Mouse (Mus musculus): ENCODE measurements around the gene Shmt1. TPM values are rescaled to one million over a fixed set of nuclear protein-coding genes. Genes with fewer than 3 reads are reported as not detected.

Shmt1 gene
- total RNA-seq, 1 experiment from 2014 or later, result 93.0 TPM

DNA sequence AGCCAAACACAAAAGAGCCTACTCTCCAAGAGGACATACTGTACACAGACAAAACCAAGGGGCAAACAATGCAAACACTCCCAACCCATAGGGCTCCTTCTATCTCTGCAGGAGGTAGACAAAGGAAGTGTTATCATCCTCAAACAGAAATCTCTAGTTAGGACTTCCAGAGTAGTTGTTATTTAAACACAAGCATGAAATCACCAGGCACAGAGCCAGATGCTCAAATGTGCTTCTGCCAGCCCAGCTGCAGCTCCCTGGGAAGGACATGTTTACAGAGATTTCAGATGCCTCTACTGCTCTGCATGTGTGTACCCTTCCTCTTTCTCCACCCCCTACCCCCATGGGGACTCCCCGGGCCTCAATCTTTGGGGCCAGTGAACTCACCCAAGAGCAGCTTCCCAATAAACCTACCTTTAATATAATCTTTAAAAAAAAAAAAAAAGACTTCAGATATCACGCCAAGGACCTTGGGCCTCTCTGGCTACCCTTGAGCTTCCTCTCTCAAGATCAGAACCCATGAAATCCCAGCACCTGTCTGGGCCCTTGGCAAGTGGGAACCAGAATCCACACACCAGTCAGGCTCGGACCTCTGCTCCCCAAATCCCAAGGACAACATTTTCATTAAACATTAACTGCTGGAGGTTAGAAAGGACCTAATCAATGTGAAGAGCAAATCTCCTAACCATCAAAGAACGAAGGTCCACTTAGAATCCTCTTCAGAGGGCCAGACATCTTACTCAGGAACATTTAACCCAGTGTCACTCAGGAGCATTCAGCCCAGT, 3.0 kb downstream of the Shmt1 start:
- ATAC-seq (replicated peaks in 1 of 2; ENCODE audit: insufficient read depth in 1 of 2, low FRiP score in 2 of 2, low TSS enrichment in 1 of 2, low read depth in 1 of 2, poor library complexity in 2 of 2, severe bottlenecking in 2 of 2), result no peak

- ATAC-seq (replicated peaks in 1 of 2; ENCODE audit: insufficient read depth in 1 of 2, low FRiP score in 2 of 2, low TSS enrichment in 1 of 2, low read depth in 1 of 2, poor library complexity in 2 of 2, severe bottlenecking in 2 of 2), result no peak
Observed at GRCm38 (mm10) chr11:60800892-60801291, 10.6 kb downstream of the Shmt1 start.

- ATAC-seq (replicated peaks in 1 of 2; ENCODE audit: insufficient read depth in 1 of 2, low FRiP score in 2 of 2, low TSS enrichment in 1 of 2, low read depth in 1 of 2, poor library complexity in 2 of 2, severe bottlenecking in 2 of 2), result no peak
Observed at GRCm38 (mm10) chr11:60799977-60800376, 11.5 kb downstream of the Shmt1 start.

DNA sequence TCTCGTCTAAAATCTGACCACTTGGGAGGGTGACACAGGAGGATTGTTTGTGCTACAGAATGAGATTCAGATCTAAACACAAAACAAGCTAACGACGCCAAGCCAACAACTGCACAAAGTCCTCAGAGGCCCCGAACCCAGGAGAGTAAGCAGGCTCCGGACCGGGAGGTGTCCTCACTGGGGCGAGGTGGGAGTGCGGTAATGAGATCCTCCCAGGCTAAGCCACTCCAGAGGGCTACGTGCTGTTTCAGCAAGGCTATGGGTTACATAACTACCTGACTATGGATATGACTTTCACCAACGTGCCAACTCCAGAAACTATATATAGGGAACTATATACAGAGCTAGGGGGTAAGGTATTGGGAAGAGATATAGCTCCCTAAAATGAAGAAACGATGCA, 15.2 kb downstream of the Shmt1 start:
- no peak for ATAC-seq (replicated peaks in 1 of 2; ENCODE audit: insufficient read depth in 1 of 2, low FRiP score in 2 of 2, low TSS enrichment in 1 of 2, low read depth in 1 of 2, poor library complexity in 2 of 2, severe bottlenecking in 2 of 2)

DNA sequence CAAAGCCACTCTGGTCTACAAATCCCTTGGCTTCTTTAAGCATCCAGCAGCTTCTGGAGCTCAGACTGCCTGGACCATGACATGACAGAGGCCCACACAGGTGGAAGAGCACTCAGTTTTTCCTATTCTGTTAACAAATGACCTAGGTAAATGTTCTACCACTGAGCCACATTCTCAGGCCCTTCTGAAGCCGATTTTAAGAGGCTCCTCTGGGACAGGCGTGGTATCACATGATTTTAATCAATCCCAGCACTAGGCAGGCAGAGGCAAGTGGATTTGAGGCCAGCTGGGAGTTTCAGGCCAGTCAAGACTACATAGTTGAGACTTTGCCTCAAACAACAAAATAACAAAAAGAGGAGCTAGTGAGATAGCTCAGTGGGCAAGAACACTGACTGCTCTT, 21.0 kb downstream of the Shmt1 start:
- no peak for ATAC-seq (replicated peaks in 1 of 2; ENCODE audit: insufficient read depth in 1 of 2, low FRiP score in 2 of 2, low TSS enrichment in 1 of 2, low read depth in 1 of 2, poor library complexity in 2 of 2, severe bottlenecking in 2 of 2)

GRCm38 (mm10) chr11:60787595-60787994, 23.9 kb downstream of the Shmt1 start:
- ATAC-seq (replicated peaks in 1 of 2; ENCODE audit: insufficient read depth in 1 of 2, low FRiP score in 2 of 2, low TSS enrichment in 1 of 2, low read depth in 1 of 2, poor library complexity in 2 of 2, severe bottlenecking in 2 of 2), result peak; percentile 51 to 53; a peak in 2 of 4 replicates

GRCm38 (mm10) chr11:60784179-60784922, 27.2 kb downstream of the Shmt1 start:
- ATAC-seq (replicated peaks in 1 of 2; ENCODE audit: insufficient read depth in 1 of 2, low FRiP score in 2 of 2, low TSS enrichment in 1 of 2, low read depth in 1 of 2, poor library complexity in 2 of 2, severe bottlenecking in 2 of 2), result peak in 1 of 2 experiments; percentile 63; a peak in 2 of 4 replicates

DNA sequence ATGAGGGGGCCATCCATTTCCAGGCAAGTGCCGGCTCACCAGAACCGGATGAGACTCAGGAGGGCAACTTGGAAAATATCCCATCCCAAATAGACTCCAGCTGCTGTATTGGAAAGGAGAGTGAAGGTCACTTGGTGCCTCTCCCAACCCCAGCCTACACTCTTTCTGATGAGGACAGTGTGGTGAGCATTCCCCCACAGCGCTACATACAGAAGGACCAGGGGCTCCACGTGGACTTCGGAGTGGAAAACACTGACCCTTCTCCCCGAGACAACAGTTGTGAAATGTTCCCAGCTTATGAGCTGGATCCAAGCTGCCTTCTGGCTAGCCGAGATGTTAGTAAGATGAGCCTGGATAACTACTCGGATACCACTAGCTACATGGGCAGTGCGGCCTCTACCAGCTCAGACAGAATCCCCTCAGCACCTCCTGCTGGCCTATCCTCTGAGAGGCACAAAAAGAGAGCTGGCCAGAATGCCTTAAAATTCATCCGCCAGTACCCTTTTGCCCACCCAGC, 31.8 kb downstream of the Shmt1 start:
- ATAC-seq (replicated peaks in 1 of 2; ENCODE audit: insufficient read depth in 1 of 2, low FRiP score in 2 of 2, low TSS enrichment in 1 of 2, low read depth in 1 of 2, poor library complexity in 2 of 2, severe bottlenecking in 2 of 2), result no peak

DNA sequence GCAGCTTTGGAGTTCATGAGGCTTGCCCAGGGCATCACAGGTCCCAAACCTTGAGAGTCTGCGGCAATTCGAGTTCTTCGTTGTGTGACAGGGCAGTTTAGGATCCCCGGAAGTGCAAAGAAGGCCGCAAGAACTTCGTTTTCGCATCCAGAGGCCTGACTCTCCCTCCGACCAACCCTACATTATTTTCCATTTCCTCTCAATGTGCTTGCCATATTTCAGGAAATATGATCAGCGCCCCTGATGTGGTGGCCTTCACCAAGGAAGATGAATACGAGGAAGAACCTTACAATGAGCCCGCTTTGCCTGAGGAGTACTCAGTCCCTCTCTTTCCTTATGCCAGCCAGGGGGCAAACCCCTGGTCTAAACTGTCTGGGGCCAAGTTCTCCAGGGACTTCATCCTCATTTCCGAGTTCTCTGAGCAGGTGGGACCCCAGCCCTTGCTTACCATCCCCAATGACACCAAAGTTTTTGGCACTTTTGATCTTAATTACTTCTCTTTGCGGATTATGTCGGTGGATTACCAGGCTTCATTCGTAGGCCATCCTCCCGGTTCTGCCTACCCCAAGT, 33.6 kb downstream of the Shmt1 start:
- no peak for ATAC-seq (replicated peaks in 1 of 2; ENCODE audit: insufficient read depth in 1 of 2, low FRiP score in 2 of 2, low TSS enrichment in 1 of 2, low read depth in 1 of 2, poor library complexity in 2 of 2, severe bottlenecking in 2 of 2)

DNA sequence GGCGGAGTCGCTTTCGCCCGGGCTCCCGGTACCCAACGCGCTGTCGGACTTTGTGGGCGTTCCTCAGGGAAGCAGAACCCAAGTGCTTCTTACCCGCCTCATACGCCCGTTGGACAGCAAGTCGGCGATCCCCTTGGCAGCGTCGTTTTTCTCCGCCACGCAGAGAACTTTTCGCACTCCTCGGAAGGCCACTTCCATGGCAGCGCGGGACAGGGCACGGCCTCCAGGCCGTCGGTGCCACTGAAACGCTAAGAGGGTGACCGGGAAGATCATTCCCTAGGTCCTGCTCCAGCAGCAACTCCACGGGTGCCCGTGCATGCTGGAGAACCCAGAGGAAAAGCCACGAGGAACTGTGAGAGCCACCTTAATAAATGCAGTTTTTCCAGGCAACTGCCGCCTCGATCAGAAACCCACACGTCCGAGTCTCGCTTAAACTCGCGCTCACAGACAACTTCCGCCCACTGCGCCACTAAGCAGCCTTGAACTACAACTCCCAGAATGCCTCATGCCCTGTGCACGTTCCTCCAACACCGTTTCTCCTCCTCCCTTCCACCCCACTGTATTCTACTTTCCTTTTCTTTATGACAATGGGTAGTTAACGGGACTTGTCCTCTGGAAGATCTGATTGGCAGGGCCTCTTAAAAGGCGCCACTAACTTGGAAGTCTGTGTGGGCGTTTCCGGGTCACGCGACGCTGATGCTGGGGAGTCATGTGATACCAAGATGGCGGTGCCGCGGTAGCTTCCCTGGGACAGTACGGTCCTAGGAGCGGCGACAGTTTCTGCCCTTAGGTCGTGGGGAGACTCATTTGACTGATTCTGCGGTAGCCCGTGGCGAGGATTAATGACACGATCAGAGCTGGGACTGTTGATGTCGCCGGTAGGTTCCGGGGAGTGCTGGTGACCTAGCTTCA, 34.4 kb downstream of the Shmt1 start, which contains the start of the genes Top3a and Smcr8:
TSS of gene Top3a (minus strand) at position 537 of the 912 bp plus-strand sequence.
TSS of gene Smcr8 (plus strand) at position 696 of the 912 bp plus-strand sequence.
- ATAC-seq (replicated peaks in 1 of 2; ENCODE audit: insufficient read depth in 1 of 2, low FRiP score in 2 of 2, low TSS enrichment in 1 of 2, low read depth in 1 of 2, poor library complexity in 2 of 2, severe bottlenecking in 2 of 2), result peak; percentile 93

DNA sequence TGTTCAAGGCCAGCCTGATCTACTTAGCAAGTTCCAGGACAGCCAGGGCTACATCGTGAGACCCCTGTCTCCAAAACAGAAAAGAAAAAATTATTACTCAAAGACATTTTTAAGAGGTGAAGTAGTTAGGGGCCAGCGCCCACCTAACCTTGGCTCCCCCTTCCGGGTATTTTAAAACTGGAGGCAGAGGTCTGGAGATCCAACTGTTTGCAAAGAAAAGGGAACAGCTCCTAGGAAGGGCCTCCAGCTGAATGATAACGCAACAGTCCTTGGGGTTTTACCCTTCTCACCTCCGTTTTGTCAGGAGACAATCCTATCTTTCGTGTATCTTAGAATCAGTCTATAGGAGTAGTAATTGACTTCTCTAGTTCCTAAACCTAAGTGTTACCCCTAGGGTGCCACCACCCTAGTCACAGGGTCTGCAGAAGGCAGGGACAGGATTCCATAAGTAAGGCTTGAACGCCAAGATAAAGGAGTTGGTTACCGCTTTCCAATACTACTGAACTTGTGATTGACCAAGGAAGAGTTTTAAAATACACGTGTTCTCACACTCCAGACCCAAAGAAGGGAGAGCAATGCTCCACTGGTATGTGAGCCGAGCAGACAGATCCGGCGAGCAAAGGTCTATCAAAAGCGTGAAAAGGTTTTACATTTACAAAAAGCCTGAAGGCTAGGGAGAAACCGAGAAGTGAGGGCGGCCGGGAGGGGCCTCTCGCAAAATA, 35.2 kb downstream of the Shmt1 start:
- no peak for ATAC-seq (replicated peaks in 1 of 2; ENCODE audit: insufficient read depth in 1 of 2, low FRiP score in 2 of 2, low TSS enrichment in 1 of 2, low read depth in 1 of 2, poor library complexity in 2 of 2, severe bottlenecking in 2 of 2)

DNA sequence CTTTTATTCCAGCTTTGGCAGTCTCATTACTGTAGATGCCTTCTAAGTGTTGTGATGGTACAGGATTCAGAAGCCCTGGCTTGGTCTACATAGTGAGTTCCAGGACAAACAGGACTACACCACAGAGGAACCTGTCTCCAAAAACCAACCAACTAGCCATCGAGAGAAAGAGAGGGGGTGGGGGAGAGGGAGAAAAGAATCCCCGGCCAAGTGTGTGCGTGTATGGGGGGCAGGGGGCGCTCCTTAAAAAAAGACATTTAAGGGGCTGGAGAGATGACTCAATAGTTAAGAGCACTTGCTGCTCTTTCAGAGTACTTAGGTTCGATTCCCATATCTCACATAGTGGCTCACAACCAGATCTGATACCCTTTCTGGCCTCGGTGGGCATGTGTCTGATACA, 35.9 kb downstream of the Shmt1 start:
- no peak for ATAC-seq (replicated peaks in 1 of 2; ENCODE audit: insufficient read depth in 1 of 2, low FRiP score in 2 of 2, low TSS enrichment in 1 of 2, low read depth in 1 of 2, poor library complexity in 2 of 2, severe bottlenecking in 2 of 2)

GRCm38 (mm10) chr11:60774841-60775240, 36.7 kb downstream of the Shmt1 start:
- ATAC-seq (replicated peaks in 1 of 2; ENCODE audit: insufficient read depth in 1 of 2, low FRiP score in 2 of 2, low TSS enrichment in 1 of 2, low read depth in 1 of 2, poor library complexity in 2 of 2, severe bottlenecking in 2 of 2), result no peak

DNA sequence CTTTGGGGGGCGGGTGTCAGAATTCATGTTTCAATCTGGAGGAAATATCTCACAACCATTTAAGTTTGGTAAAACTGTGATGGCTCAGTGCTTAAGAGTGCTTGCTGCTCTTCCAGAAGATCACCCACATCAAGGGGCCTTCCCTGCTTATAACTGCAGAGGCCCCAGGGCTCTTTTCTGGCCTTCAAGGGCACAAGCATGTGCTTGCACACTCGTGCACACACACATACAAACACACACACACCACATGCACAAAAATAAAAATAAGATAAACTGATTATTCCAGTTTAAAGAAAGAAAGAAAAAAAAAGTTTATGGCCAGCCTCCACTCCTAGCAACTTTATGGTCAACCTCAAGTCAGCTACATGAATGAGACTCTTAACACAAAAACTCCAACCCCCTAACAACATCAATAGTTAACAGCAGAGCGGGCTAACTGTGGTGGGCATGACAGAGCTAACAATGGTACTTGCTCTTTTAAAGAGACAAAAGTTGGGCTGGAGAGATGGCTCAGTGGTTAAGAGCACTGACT, 37.3 kb downstream of the Shmt1 start:
- ATAC-seq (replicated peaks in 1 of 2; ENCODE audit: insufficient read depth in 1 of 2, low FRiP score in 2 of 2, low TSS enrichment in 1 of 2, low read depth in 1 of 2, poor library complexity in 2 of 2, severe bottlenecking in 2 of 2), result no peak

- ATAC-seq (replicated peaks in 1 of 2; ENCODE audit: insufficient read depth in 1 of 2, low FRiP score in 2 of 2, low TSS enrichment in 1 of 2, low read depth in 1 of 2, poor library complexity in 2 of 2, severe bottlenecking in 2 of 2), result no peak
Observed at GRCm38 (mm10) chr11:60772161-60772560, 39.4 kb downstream of the Shmt1 start.

GRCm38 (mm10) chr11:60770776-60771175, 40.7 kb downstream of the Shmt1 start:
- ATAC-seq (replicated peaks in 1 of 2; ENCODE audit: insufficient read depth in 1 of 2, low FRiP score in 2 of 2, low TSS enrichment in 1 of 2, low read depth in 1 of 2, poor library complexity in 2 of 2, severe bottlenecking in 2 of 2), result no peak

Data from hematopoietic stem cell, adult 5-6 weeks (primary cell).